Mouse (Mus musculus): ENCODE measurements around the gene Alyref. TPM values are rescaled to one million over a fixed set of nuclear protein-coding genes. Genes with fewer than 3 reads are reported as not detected.

Gene Alyref
- polyA plus RNA-seq, 1 experiment from 2014 or later: 372 TPM

GRCm38 (mm10) chr11:120630881-120631725 lies 32.9 kb upstream of the Alyref start:
- Histone ChIP-seq H3K4me3 (peak overlapping the region; percentile 58; the same call in 1 of the 2 replicates), H3K9me3 (no peaks in the 10 kb centered on the region), H3K9ac (replicated peaks) (no peak overlapping the region; the same call in 1 of the 2 replicates), H3K4me2 (replicated peaks) (peak overlapping the region; percentile 90; the same call in 1 of the 2 replicates), H3K27ac (replicated peaks) (no peak overlapping the region), H3K27me3 (no peaks in the 10 kb centered on the region), H3K4me1 (peaks cover 35% of the 10 kb centered on the region), H3K36me3 (peaks cover 22% of the 10 kb centered on the region)
- WGBS: 50% methylated on average over 7 of the region's 7 CpGs
- no peak for ATAC-seq (replicated peaks)

- no peak overlapping the region for H3K4me2 ChIP-seq (replicated peaks)
- no peak overlapping the region for H3K27ac ChIP-seq (replicated peaks)
- no peaks in the 10 kb centered on the region for H3K9me3 ChIP-seq
- H3K9ac ChIP-seq (replicated peaks): no peak overlapping the region
- 37% methylated on average over 5 of the region's 5 CpGs for WGBS
- no peak overlapping the region for H3K4me3 ChIP-seq
- peaks cover 22% of the 10 kb centered on the region for H3K36me3 ChIP-seq
- no peaks in the 10 kb centered on the region for H3K27me3 ChIP-seq
- ATAC-seq (replicated peaks): no peak
- H3K4me1 ChIP-seq: peaks cover 41% of the 10 kb centered on the region
Measured at GRCm38 (mm10) chr11:120630401-120630871, 32.3 kb upstream of the Alyref start.

- H3K4me3 ChIP-seq: no peak overlapping the region
- peaks cover 22% of the 10 kb centered on the region for H3K36me3 ChIP-seq
- no peak overlapping the region for H3K4me2 ChIP-seq (replicated peaks)
- H3K9ac ChIP-seq (replicated peaks): no peak overlapping the region
- no peaks in the 10 kb centered on the region for H3K9me3 ChIP-seq
- 44% methylated on average over 7 of the region's 7 CpGs for WGBS
- no peaks in the 10 kb centered on the region for H3K27me3 ChIP-seq
- ATAC-seq (replicated peaks): no peak
- no peak overlapping the region for H3K27ac ChIP-seq (replicated peaks)
- peaks cover 45% of the 10 kb centered on the region for H3K4me1 ChIP-seq
Measured at GRCm38 (mm10) chr11:120629911-120630310, 31.7 kb upstream of the Alyref start.

GRCm38 (mm10) chr11:120629341-120629730 lies 31.2 kb upstream of the Alyref start:
- no peak overlapping the region for H3K9ac ChIP-seq (replicated peaks)
- H3K4me3 ChIP-seq: no peak overlapping the region
- 72% methylated on average over 23 of the region's 23 CpGs for WGBS
- H3K4me2 ChIP-seq (replicated peaks): no peak overlapping the region
- H3K36me3 ChIP-seq: peaks cover 22% of the 10 kb centered on the region
- no peak overlapping the region for H3K27ac ChIP-seq (replicated peaks)
- no peaks in the 10 kb centered on the region for H3K9me3 ChIP-seq
- no peak for ATAC-seq (replicated peaks)
- H3K27me3 ChIP-seq: no peaks in the 10 kb centered on the region
- H3K4me1 ChIP-seq: peaks cover 46% of the 10 kb centered on the region

- ATAC-seq (replicated peaks): no peak
- Histone ChIP-seq H3K36me3 (peaks cover 22% of the 10 kb centered on the region), H3K4me2 (replicated peaks) (no peak overlapping the region), H3K4me3 (no peak overlapping the region), H3K27me3 (no peaks in the 10 kb centered on the region), H3K27ac (replicated peaks) (no peak overlapping the region), H3K4me1 (peaks cover 49% of the 10 kb centered on the region), H3K9me3 (no peaks in the 10 kb centered on the region), H3K9ac (replicated peaks) (no peak overlapping the region)
- 91% methylated on average over 23 of the region's 23 CpGs for WGBS
Measured at GRCm38 (mm10) chr11:120628601-120629340, 30.6 kb upstream of the Alyref start.

GRCm38 (mm10) chr11:120627468-120628300 lies 29.5 kb upstream of the Alyref start:
- peaks cover 28% of the 10 kb centered on the region for H3K36me3 ChIP-seq
- H3K9me3 ChIP-seq: no peaks in the 10 kb centered on the region
- no peak overlapping the region for H3K4me2 ChIP-seq (replicated peaks)
- ATAC-seq (replicated peaks): no peak
- H3K9ac ChIP-seq (replicated peaks): no peak overlapping the region
- 84% methylated on average over 22 of the region's 22 CpGs for WGBS
- H3K4me1 ChIP-seq: peaks cover 53% of the 10 kb centered on the region
- no peak overlapping the region for H3K4me3 ChIP-seq
- no peak overlapping the region for H3K27ac ChIP-seq (replicated peaks)
- H3K27me3 ChIP-seq: no peaks in the 10 kb centered on the region

- Histone ChIP-seq H3K27ac (replicated peaks) (no peak overlapping the region), H3K9ac (replicated peaks) (no peak overlapping the region), H3K9me3 (no peaks in the 10 kb centered on the region), H3K4me3 (no peak overlapping the region), H3K36me3 (peaks cover 36% of the 10 kb centered on the region), H3K27me3 (no peaks in the 10 kb centered on the region), H3K4me2 (replicated peaks) (no peak overlapping the region), H3K4me1 (peaks cover 46% of the 10 kb centered on the region)
- 88% methylated on average over 11 of the region's 11 CpGs for whole genome bisulfite sequencing
- ATAC-seq (replicated peaks): no peak
Measured at GRCm38 (mm10) chr11:120626785-120627467, 28.8 kb upstream of the Alyref start.

- peak within 1 kb of the TSS; percentile 84 for H3K4me3 ChIP-seq
- H3K36me3 ChIP-seq: peaks cover 52% of the 10 kb centered on the region
- H3K4me1 ChIP-seq: peaks cover 31% of the 10 kb centered on the region
- peak within 1 kb of the TSS; percentile 71 for H3K9ac ChIP-seq (replicated peaks)
- H3K27ac ChIP-seq (replicated peaks): peak within 1 kb of the TSS; percentile 86
- no peaks in the 10 kb centered on the region for H3K27me3 ChIP-seq
- H3K9me3 ChIP-seq: no peaks in the 10 kb centered on the region
- peak within 1 kb of the TSS; percentile 95 for H3K4me2 ChIP-seq (replicated peaks)
- WGBS: 19% methylated on average over 5 of the region's 5 CpGs
- ATAC-seq (replicated peaks): peak; percentile 76
Measured at GRCm38 (mm10) chr11:120625152-120625775, 27.1 kb upstream of the Alyref start, which contains the start of gene Sirt7. Gene Sirt7, minus strand, starts transcription at chr11:120625240.

- Histone ChIP-seq H3K4me2 (replicated peaks) (peak overlapping the region; percentile 95), H3K27me3 (no peaks in the 10 kb centered on the region), H3K9ac (replicated peaks) (peak overlapping the region; percentile 71), H3K27ac (replicated peaks) (peak overlapping the region; percentile 86), H3K4me1 (peaks cover 25% of the 10 kb centered on the region), H3K9me3 (no peaks in the 10 kb centered on the region), H3K36me3 (peaks cover 58% of the 10 kb centered on the region), H3K4me3 (peak overlapping the region; percentile 84)
- ATAC-seq (replicated peaks): peak; percentile 91
- WGBS: under 1% methylated on average over 53 of the region's 53 CpGs
Measured at GRCm38 (mm10) chr11:120624680-120625111, 26.5 kb upstream of the Alyref start.

- H3K36me3 ChIP-seq: peaks cover 57% of the 10 kb centered on the region
- H3K27me3 ChIP-seq: no peaks in the 10 kb centered on the region
- H3K9me3 ChIP-seq: no peaks in the 10 kb centered on the region
- peak; percentile 49 for ATAC-seq (replicated peaks)
- H3K9ac ChIP-seq (replicated peaks): peak overlapping the region; percentile 71
- peak overlapping the region; percentile 95 for H3K4me2 ChIP-seq (replicated peaks)
- 12% methylated on average over 30 of the region's 30 CpGs for WGBS
- peak overlapping the region; percentile 86 for H3K27ac ChIP-seq (replicated peaks)
- peak overlapping the region; percentile 84 for H3K4me3 ChIP-seq
- peaks cover 23% of the 10 kb centered on the region for H3K4me1 ChIP-seq
Measured at GRCm38 (mm10) chr11:120623961-120624679, 26.0 kb upstream of the Alyref start.
